Mouse (Mus musculus) spleen, adult 2 months (tissue): ENCODE data around the gene Ntn1.

Source experiments
- CTCF ChIP-seq: fragments of 200-500 bp; IDR thresholded peaks from 2 replicates; pipeline ENCODE4 v1.5.1; 2011; ENCODE audit warnings: mild to moderate bottlenecking, inconsistent platforms; ENCODE audit not compliant: insufficient read depth, insufficient read length, insufficient replicate concordance; ENCODE audit errors: extremely low read depth
- POLR2A ChIP-seq: fragments of 200-500 bp; IDR thresholded peaks from 2 replicates; pipeline ENCODE4 v1.6.1; 2011; ENCODE audit warnings: low read depth, low read length, inconsistent platforms

- TF ChIP-seq CTCF (no peak), POLR2A (no peak)
Measured at GRCm38 (mm10) chr11:68339856-68340255, 60.8 kb downstream of the Ntn1 start.
